Mouse (Mus musculus): ENCODE data around the gene Klc4.
A peak's percentile ranks its signal among the peaks of the same experiment; 100 is the strongest.

Gene Klc4

GRCm38 (mm10) chr17:46645561-46646321, at the start of gene Klc4, which contains the start of gene Mrpl2:
Klc4 (minus strand) TSS chr17:46646022.
Mrpl2 (plus strand) TSS chr17:46646229.
- DNase-seq (ENCODE audit: low read depth, low spot score), result peak; percentile 96

- DNase-seq (ENCODE audit: low read depth, low spot score), result no peak
Observed at GRCm38 (mm10) chr17:46694517-46695063, 48.8 kb upstream of the Klc4 start.

- no peak for DNase-seq (ENCODE audit: low read depth, low spot score)
Observed at GRCm38 (mm10) chr17:46691390-46691789, 45.6 kb upstream of the Klc4 start.

GRCm38 (mm10) chr17:46690665-46691064, 44.8 kb upstream of the Klc4 start:
- DNase-seq (ENCODE audit: low read depth, low spot score), result no peak

GRCm38 (mm10) chr17:46685913-46686312, 40.1 kb upstream of the Klc4 start:
- no peak for DNase-seq (ENCODE audit: low read depth, low spot score)

GRCm38 (mm10) chr17:46682654-46683389, 37.0 kb upstream of the Klc4 start:
- no peak for DNase-seq (ENCODE audit: low read depth, low spot score)

- no peak for DNase-seq (ENCODE audit: low read depth, low spot score)
Observed at GRCm38 (mm10) chr17:46681466-46682118, 35.8 kb upstream of the Klc4 start.

GRCm38 (mm10) chr17:46680760-46681373, 35.0 kb upstream of the Klc4 start, which contains the start of gene Klhdc3:
Klhdc3 (minus strand) TSS chr17:46680914.
- peak; percentile 97 for DNase-seq (ENCODE audit: low read depth, low spot score)

GRCm38 (mm10) chr17:46679843-46680759, 34.3 kb upstream of the Klc4 start:
- DNase-seq (ENCODE audit: low read depth, low spot score), result no peak

GRCm38 (mm10) chr17:46678911-46679310, 33.1 kb upstream of the Klc4 start:
- DNase-seq (ENCODE audit: low read depth, low spot score), result no peak

GRCm38 (mm10) chr17:46678416-46678815, 32.6 kb upstream of the Klc4 start, which contains the start of gene Mea1:
Mea1 (plus strand) TSS chr17:46678793.
- no peak for DNase-seq (ENCODE audit: low read depth, low spot score)

GRCm38 (mm10) chr17:46674530-46675283, 28.9 kb upstream of the Klc4 start:
- no peak for DNase-seq (ENCODE audit: low read depth, low spot score)

GRCm38 (mm10) chr17:46673850-46674529, 28.2 kb upstream of the Klc4 start, which contains the start of gene Rrp36:
Rrp36 (minus strand) TSS chr17:46674352.
- DNase-seq (ENCODE audit: low read depth, low spot score), result peak; percentile 69

GRCm38 (mm10) chr17:46669911-46670310, 24.1 kb upstream of the Klc4 start:
- DNase-seq (ENCODE audit: low read depth, low spot score), result no peak

GRCm38 (mm10) chr17:46667712-46668111, 21.9 kb upstream of the Klc4 start:
- DNase-seq (ENCODE audit: low read depth, low spot score), result no peak

GRCm38 (mm10) chr17:46662730-46663129, 16.9 kb upstream of the Klc4 start:
- no peak for DNase-seq (ENCODE audit: low read depth, low spot score)

- no peak for DNase-seq (ENCODE audit: low read depth, low spot score)
Observed at GRCm38 (mm10) chr17:46661981-46662380, 16.2 kb upstream of the Klc4 start.

- no peak for DNase-seq (ENCODE audit: low read depth, low spot score)
Observed at GRCm38 (mm10) chr17:46661351-46661750, 15.5 kb upstream of the Klc4 start.

GRCm38 (mm10) chr17:46656054-46656453, 10.2 kb upstream of the Klc4 start:
- no peak for DNase-seq (ENCODE audit: low read depth, low spot score)
